Mouse (Mus musculus) spleen, embryonic (tissue): ENCODE results near the gene Optn.

Experiments
- CTCF ChIA-PET: fragments of 350-600 bp; sonication (Branson Sonifier 250); formaldehyde crosslinking; loops from one replicate; lab custom pipeline; 2022; lab: Charles Lee

Gene Optn

DNA sequence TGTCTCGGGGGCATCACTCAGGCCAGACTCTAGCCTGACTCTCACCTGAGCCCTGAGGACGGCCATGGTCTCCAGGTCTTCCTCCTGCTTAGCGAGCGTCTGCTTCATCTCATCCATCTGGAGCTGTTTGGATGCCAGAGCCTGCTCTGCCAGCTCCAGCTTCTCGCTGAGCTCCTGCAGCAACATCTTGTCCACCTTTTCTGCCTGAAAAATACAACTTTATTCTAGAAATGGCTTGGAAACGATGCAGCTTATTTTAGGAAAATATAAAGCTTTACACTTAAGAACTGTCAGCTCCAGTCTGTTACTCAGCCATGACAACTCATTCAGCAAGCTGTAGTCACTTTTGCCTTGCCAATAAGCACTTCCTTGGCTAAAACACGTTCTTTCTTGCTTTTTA lies 32.6 kb downstream of the Optn start:
- CTCF ChIA-PET, result no interaction called here

DNA sequence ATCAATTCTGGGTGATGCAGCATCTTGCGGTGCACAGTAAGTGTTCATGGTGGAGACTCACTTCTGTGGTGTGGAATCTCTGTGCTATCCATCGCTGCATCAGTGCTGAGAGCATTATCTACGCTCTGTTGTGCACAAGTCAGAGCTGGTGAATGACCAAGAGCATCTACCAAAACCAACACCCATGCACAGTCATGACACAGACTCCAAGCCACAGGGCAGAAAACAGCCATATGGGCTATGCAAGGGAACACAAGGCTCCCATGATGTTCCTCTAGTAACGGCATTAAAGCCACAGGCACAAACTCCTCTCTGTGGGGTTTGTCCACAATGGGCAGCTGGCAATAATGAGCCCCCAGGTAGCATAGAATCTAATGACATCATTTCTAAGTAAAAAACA lies 34.0 kb downstream of the Optn start:
- CTCF ChIA-PET, result interaction anchor here (0.7 kb wide), 1 partner anchor 11 kb away, joined by 4 read pairs; no protein-coding TSS in a partner anchor

DNA sequence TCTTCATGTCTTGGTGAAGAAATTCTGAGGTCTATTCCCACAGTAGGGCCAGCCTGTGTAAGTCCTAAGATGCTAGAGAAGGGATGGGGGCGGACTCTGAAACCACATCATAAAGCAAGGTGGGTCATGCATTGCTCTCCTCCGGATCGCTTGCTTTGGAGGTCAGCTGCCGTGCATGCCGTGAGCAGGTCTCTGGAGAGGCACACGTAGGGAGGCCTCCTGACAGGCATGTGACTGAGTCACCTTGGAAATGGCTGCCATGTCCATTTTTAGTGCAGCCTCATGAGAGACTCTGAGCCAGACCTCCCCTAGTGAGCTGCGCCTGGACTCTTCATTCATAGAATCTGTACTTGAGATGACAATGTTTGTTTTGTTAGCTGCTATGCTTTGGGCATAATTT lies 35.8 kb downstream of the Optn start:
- CTCF ChIA-PET, result no interaction called here

DNA sequence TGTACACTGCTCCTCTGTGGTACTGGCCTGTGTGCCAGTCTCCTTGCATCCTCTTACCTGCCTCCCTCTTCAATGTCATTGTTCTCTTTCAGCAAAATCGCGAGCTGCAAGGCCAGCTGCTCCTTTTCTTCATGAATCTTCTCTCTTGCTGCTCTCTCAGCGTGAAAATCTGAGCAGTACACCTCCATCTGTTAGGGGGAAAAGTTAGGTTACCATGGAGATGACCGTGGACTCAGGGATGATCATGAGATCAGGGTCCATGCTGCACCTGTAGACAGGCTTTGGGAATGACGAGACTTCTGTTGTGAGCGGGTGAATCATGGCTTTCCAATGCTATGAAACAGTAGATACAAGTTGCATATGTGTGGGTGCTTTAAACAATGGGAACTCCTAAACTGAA lies 36.8 kb downstream of the Optn start:
- CTCF ChIA-PET, result no interaction called here

DNA sequence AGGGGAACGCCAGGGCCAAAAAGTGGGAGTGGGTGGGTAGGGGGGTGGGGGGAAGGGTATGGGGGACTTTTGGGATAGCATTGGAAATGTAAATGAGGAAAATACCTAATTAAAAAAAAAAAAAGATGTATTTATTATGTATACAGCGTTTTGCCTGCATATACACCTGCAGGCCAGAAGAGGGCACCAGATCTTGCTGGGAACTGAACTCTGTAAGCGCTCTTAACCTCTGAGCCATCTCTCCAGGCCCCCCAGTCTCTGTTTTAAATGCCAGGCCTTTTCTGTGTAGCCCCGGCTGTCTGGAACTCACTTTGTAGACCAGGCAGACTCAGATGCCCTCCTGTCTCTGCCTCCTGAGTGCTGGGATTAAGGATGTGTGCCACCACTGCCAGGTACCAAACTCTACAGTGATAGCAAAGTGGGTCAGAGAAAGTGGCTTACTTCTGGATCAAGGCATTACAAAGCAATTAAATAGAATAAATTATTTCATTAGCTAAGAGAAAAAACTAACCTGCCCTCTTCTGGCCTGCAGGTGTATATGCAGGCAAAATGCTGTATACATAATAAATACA lies 38.6 kb downstream of the Optn start:
- CTCF ChIA-PET, result no interaction called here

DNA sequence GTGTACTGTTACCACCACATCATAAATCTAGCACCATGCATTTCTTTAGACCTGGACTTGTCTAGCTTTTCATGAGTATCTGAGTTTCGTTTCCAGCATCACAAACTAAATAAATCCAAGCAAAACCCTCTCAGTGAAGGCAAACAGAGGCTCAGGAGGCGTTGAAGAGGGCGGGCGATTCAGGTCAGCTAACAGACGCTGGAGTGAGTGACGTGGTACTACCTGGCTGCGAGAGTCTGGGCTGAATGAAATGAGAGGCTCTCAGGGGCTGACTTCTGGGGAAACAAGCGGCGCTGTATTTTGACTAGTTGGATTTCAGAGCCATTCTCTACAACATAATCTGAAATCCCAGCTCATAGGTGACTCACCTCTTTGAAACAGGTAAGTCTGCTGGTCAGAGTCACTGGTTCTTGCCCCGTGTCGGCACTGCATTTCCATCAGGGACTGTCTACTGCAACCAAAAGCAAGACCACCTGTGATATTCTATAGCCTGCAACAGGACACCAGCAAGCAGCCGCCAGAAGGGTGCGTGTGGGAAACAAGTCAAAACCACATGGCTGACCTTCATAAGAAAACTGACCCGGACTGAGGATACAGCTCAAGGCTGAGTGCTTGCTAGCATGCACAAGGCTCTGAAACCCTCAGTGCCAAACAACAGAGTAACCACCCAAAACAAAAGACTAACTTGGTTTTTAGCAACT lies 40.0 kb downstream of the Optn start:
- CTCF ChIA-PET, result interaction anchor here (0.8 kb wide), 1 partner anchor 9 kb away, joined by 3 read pairs; no protein-coding TSS in a partner anchor

DNA sequence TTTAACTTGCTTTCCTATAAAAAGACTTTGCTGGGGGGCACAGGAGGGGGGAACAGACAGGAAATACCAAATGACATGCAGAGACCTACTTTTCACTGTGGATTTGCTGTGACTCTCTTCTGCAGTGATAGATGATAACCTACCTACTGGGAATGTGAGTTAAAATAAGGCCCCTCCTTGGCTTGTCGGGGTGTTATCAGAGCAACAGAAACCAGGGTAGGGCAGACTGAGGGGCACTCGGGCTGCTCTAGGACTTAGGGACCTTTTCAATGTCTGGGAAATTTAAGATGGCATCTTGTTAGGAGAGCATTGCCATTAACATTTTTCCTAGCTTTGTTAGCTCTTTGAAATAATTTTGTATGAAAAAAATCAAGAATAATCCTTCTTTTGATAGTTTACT lies 40.6 kb downstream of the Optn start:
- CTCF ChIA-PET, result interaction anchor here (0.8 kb wide), 1 partner anchor 9 kb away, joined by 3 read pairs; no protein-coding TSS in a partner anchor

DNA sequence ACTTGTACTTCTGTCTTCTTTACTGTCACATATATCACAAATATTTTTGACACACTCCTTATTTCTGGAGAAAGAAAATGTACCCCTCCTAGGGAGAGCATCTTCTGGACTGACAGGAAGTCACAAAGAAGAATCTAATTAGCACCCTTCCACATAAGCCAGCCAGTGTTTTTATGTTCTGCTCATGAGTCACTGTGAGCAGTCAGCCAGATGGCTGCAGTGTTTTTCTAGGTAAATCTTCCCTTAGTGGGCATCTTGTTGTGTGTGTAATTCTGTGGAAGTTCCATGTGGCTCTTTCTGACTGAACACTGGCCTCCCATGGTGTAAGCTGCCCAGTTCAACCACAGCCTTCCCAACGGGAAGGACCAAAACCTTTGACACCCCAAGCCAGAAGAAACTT lies 44.1 kb downstream of the Optn start:
- CTCF ChIA-PET, result no interaction called here

DNA sequence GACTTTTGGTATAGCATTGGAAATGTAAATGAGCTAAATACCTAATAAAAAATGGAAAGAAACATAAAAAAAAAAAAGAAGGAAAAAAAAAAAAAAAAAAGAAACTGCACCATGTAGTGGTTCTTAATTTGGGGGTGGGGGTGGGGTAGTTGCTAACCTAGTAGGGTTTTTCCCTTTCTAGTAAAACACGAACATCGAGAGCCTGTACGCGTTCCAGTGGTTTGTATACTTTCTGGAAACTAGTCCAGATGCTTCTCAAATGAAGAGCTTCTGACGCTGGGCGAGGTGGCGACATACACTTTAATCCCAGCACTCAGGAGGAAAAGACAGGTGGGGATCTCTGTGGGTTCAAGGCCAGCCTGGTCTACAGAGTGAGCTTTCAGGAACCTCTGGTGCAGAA lies 46.9 kb downstream of the Optn start:
- CTCF ChIA-PET, result no interaction called here

DNA sequence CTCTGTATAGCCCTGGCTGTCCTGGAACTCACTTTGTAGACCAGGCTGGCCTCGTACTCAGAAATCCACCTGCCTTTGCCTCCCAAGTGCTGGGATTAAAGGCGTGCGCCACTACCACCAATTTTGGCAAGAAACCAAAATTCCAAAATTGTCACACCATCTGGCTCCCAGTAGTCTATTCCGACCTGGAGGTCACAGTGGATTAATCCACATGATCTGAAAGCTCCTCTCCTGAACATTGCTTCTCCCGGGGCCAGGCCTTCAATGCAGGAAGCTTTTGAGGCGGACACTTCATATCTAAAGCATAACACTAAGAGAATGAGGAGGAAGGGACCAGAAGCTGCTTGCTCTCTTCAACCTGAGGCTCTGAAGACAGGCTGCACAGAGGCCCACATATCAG lies 48.3 kb downstream of the Optn start:
- CTCF ChIA-PET, result no interaction called here

DNA sequence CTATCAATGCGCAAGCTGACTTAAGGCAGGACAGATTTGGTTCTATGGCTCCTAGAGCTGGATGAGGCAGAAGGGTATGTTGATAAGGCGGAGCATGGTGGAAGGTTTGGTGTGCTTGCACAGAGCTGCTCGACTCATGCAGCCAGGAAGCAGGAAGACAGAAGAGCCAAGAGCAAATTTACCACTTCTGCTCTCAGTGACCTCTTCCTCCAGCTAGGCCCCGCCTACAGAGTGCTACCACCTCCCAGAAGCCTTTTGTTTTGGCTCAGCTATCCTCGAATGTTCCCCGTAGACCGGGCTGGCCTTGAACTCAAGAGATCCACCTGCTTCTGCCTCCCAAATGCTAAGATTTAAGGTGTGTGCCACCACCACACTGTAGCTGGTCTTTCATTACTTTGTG lies 49.2 kb downstream of the Optn start:
- CTCF ChIA-PET, result interaction anchor here (0.8 kb wide), 1 partner anchor 33 kb away, joined by 13 read pairs; no protein-coding TSS in a partner anchor

DNA sequence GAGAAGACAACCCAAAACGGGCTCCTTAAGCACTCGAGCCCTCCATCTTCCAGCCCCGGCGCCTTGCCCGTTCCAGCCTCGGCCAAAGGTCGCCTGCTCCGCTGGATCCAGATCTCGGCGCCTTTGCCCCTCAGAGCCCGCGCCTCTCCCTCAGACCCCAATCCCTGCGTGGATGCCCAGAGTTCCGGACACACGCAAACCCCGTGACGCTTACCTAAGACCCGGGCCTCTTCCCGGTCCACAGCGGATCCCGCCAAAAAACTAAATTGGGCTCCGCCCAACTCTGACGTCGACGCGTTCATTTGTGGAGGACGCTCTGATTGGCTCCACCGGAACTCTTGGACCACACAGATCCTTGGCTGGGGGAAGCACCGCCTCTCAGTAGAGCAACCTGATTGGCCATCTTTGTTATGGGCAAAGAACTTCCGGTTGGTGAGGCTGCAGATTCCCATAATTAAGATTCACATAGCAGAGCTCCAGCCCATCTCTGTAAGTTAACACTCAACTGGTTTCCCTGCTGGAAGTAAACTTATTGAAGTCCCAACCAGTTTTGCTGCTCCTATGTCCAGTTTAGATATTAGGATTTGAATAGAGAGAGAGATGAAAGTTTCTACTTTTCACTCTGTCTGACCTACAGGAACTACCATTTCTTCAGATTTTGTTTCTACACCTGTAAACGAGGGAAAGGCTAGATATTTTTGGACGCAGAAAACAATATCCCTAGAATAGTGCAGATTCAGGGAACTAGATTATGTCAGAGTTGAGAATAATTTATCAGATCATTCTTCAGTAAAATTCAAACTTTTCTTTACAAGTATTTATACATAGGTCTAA lies 51.1 kb downstream of the Optn start, which contains the start of gene Mcm10:
Gene Mcm10 (minus strand): TSS at position 301 of the 834 bp plus-strand sequence.
- CTCF ChIA-PET, result no interaction called here

DNA sequence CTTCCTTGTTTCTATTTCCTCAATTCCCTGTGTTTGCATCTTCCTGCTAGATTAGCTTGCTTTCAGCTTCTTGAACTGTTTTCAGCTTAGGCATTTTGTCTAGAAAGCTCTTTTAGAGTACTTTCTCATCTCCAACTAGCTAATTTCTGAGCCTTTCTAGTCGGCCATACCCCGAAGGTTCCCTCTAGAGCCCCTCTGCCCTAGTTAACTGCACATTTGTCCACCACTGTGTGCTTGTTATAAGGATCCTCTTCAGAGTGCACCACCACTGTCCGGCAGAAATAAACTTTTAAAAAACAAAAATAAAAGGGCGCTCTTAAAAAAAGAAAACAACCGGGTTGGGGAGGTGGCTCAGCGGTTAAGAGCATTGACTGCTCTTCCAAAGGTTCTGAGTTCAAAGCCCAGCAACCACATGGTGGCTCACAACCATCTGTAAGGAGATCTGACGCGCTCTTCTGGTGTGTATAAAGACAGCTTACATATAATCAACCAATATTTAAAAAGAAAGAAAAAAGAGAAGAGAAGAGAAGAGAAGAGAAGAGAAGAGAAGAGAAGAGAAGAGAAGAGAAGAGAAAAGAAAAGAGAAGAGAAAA lies 51.9 kb downstream of the Optn start:
- CTCF ChIA-PET, result interaction anchor here (0.6 kb wide), 1 partner anchor 35 kb away, joined by 3 read pairs; no protein-coding TSS in a partner anchor

DNA sequence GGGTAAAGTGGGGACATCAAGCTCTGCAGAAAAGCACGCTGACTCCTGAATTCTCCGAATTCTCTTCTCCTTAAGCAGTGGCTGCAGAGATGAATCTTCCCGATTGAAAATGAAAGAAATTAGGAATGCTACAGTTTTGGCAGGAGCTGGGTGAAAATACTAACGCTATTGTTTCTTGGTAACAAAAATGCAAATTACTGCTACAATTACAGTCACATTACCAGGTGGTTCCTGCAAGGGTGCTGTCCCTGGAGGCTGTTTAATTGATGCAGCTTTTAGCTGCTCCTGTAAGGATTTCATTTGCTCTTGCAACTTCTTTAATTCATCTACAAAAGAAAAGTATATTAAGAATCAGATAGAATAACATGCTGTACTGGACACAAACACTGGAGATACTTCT lies 56.7 kb downstream of the Optn start:
- CTCF ChIA-PET, result no interaction called here

DNA sequence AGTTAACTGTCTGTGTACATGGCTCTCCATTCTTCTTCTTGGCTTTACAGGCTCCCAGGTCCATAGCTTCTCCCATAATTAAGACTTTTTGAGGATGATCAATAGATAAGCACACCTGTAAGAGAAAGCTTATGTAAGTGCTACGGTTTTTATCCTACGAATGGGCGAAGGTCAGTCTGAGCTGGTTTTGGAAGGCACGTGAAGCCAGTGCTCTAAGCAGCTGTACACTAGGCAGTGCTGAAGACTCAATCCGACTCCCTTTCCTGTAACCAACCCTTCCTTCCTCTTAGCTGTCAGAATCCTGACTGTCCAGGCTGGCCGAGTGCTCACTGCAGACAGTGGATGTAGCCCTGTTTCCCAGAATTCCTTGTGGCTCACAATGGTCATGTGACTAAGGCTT lies 62.6 kb downstream of the Optn start:
- CTCF ChIA-PET, result no interaction called here

DNA sequence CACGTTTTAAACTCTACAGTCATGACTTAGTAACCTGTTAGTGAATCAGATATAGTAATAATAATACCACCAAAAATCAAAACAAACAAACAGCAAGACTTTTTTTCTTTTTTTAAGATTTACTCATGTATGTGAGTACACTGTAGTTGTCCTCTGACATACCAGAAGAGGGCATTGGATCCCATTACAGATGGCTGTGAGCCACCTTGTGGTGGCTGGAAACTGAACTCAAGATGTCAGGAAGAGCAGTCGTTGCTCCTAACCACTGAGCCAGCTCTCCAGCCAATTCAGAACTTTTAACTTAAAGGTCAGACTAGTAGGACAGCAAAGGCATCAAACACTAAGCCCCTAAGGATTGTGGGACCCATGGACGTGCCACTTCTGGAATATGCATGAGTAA lies 64.9 kb downstream of the Optn start:
- CTCF ChIA-PET, result no interaction called here

DNA sequence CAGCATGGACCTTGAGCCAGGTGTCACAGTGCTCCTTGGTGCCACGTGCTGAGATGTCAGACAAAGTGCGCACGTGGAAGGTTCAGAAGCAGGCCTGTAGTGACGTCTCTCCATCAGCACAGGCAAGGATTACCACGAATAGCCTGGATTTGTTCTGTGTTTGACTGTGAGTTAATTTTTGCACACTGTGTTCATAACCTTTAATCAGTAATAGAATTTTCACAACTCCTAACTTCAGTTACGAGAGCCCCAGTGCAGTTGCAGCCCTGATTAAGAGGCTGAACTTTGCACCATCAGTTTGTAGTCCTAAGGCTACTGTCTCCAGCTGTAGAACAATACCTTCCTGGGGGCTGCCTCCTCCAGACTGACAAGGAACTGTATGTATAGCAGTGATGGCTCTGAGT lies 67.4 kb downstream of the Optn start:
- CTCF ChIA-PET, result no interaction called here

DNA sequence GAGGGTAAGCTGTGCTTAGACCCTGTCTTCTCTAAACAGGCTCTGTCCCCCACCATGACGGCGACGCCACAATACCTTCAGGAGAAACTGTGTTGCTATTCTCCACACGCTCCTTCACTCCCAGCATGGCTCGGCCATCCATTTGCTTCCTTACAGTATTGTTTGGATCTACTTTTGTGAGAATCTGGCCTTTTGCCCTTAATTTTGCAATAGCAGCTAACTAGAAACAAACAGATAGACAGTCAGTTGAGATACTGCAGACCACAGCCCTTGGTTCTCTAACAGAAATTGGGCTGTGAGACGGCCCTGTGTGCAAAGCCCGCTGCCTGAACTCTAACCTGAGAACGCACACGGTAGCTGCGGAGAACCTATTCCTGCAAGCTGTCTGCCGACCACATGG lies 68.2 kb downstream of the Optn start:
- CTCF ChIA-PET, result no interaction called here

DNA sequence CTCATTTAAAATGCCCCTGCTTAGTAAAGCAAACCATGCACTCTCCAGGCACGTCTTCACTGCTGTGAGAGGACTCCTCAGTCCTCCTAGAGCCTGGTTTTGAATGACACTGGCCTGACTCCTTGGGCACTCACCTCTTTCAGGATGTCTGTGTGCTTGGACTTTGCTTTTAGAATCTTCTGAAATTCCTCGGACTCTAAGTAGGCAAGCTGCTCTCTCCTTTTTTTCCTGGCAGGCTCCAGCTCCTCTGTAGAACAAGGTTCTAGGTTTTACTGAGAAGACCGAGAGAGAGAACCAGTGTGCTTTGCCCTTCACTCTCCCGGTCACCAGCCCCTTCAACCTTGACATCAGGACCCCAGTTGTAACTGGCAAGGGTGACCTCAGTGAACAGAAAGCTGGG lies 69.4 kb downstream of the Optn start:
- CTCF ChIA-PET, result no interaction called here

DNA sequence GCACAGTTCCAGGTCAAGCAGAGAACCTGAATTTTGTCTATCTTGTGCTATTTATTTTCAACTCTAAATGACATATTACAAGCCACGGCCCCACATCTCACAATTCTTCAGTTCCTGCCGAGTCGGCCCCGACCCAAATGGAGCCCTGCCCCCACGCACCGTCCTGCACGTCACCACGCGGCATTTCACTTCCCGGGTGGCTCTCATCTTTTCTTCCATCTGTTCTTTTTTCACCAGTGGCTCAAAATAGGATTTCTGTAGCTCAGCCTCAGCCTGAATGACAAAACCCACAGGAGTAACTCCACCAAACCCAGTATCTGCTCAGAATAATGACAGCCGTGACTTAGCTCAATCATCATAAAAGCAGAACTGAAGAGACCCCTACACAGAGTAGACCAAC lies 70.3 kb downstream of the Optn start:
- CTCF ChIA-PET, result no interaction called here

DNA sequence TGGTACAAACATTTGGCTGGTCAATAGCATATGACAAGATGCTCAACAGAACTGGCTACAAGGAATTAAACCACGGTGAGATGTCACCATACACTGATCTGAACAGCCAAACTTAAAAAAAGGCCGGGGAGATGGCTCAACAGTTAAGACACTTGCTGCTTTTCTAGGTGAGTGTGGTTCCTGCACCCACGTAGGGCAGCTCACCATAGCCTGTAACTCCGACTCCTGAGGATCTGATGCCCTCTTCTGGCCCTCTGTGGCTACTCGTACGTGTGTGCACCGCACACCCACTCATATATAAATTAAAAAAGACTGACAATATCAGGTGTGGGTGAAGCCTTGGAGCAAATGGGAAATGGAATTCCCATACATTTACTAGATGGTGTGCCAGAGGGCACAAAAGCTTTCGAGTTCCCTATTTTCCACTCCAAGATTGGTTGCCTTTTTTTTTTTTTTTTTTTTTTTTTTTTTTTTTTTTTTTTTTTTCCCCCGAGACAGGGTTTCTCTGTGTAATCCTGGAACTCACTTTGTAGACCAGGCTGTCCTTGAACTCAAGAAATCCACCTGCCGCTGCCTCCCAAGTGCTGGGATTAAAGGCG lies 74.9 kb downstream of the Optn start:
- CTCF ChIA-PET, result no interaction called here
